Mouse (Mus musculus) embryonic facial prominence, embryonic 10.5 days (tissue): ENCODE data around the gene Crybb2. TPM values are rescaled to one million over a fixed set of nuclear protein-coding genes. Genes with fewer than 3 reads are reported as not detected.
A peak's percentile ranks its signal among the peaks of the same experiment; 100 is the strongest.

Source experiments
- DNase-seq: peaks from one replicate; pipeline ENCODE4 v3.0.0-alpha.2; 2017; ENCODE audit warnings: low spot score
- H3K27ac ChIP-seq: fragments of 300-500 bp; sonication (generic); replicated peaks from 2 replicates; pipeline ENCODE4 v1.5.1; 2016; ENCODE audit warnings: mild to moderate bottlenecking
- H3K27me3 ChIP-seq: fragments of 300-500 bp; sonication (generic); replicated peaks from 2 replicates; pipeline ENCODE4 v1.6.1; 2016; ENCODE audit warnings: low read depth, mild to moderate bottlenecking; ENCODE audit not compliant: poor library complexity, severe bottlenecking
- H3K36me3 ChIP-seq: fragments of 300-500 bp; sonication (generic); replicated peaks from 2 replicates; pipeline ENCODE4 v1.6.1; 2016; ENCODE audit warnings: mild to moderate bottlenecking, moderate library complexity
- H3K4me1 ChIP-seq: fragments of 300-500 bp; sonication (generic); 2 replicates; pipeline ENCODE4 v1.6.1; 2016
- H3K4me3 ChIP-seq: fragments of 300-500 bp; sonication (generic); 2 replicates; pipeline ENCODE4 v1.5.1; 2016; ENCODE audit warnings: mild to moderate bottlenecking, moderate library complexity
- H3K9me3 ChIP-seq: fragments of 300-500 bp; sonication (generic); 2 replicates; pipeline ENCODE4 v1.6.1; 2016; ENCODE audit warnings: mild to moderate bottlenecking
- WGBS: fragments of 180-500 bp; shearing (Covaris S2); methylation state at CpG from one replicate; pipeline ENCODE4 v1.1.7; 2016; 5-methylcytosine and 5-hydroxymethylcytosine counted together
- polyA plus RNA-seq: library from polyadenylated mRNA; unstranded; fragments of >200 nt; fragmentation: Nextera tagmentation; extraction: Ambion mirVana; gene quantifications from 2 replicates; pipeline ENCODE4 v1.2.1, GENCODE M21; 2016

The Crybb2 gene
- polyA plus RNA-seq, 1 experiment from 2014 or later: not detected

GRCm38 (mm10) chr5:113045511-113046273, 24.2 kb downstream of the Crybb2 start:
- no peaks in the 10 kb centered on the region for H3K9me3 ChIP-seq
- DNase-seq: no peak
- H3K36me3 ChIP-seq: no peaks in the 10 kb centered on the region
- WGBS: 88% methylated on average over 10 of the region's 10 CpGs
- H3K4me3 ChIP-seq: no peak overlapping the region
- H3K4me1 ChIP-seq: peaks cover 17% of the 10 kb centered on the region
- 0 out of 2 replicates have a peak overlapping the region, but pooled peaks have one; percentile 15 for H3K27ac ChIP-seq
- no peaks in the 10 kb centered on the region for H3K27me3 ChIP-seq

GRCm38 (mm10) chr5:113043531-113043930, 26.4 kb downstream of the Crybb2 start:
- H3K4me3 ChIP-seq: no peak overlapping the region
- peaks cover 20% of the 10 kb centered on the region for H3K4me1 ChIP-seq
- no peaks in the 10 kb centered on the region for H3K27me3 ChIP-seq
- no peak for DNase-seq
- H3K36me3 ChIP-seq: no peaks in the 10 kb centered on the region
- no peaks in the 10 kb centered on the region for H3K9me3 ChIP-seq
- H3K27ac ChIP-seq: no peak overlapping the region; the same call in 1 of the 2 replicates
- 92% methylated on average over 8 of the region's 8 CpGs for WGBS

- WGBS: 22% methylated on average over 5 of the region's 5 CpGs
- Histone ChIP-seq H3K9me3 (no peaks in the 10 kb centered on the region), H3K4me1 (peaks cover 22% of the 10 kb centered on the region), H3K27me3 (no peaks in the 10 kb centered on the region), H3K4me3 (no peak overlapping the region), H3K36me3 (no peaks in the 10 kb centered on the region), H3K27ac (peak overlapping the region; percentile 49)
- peak; percentile 45 for DNase-seq
These were observed 28.3 kb downstream of the Crybb2 start for GRCm38 (mm10) chr5:113041567-113042071.

GRCm38 (mm10) chr5:113040776-113041175, 29.1 kb downstream of the Crybb2 start:
- H3K27me3 ChIP-seq: no peaks in the 10 kb centered on the region
- H3K4me1 ChIP-seq: peaks cover 27% of the 10 kb centered on the region
- no peaks in the 10 kb centered on the region for H3K36me3 ChIP-seq
- H3K4me3 ChIP-seq: no peak overlapping the region
- 80% methylated on average over 6 of the region's 6 CpGs for WGBS
- no peak for DNase-seq
- H3K27ac ChIP-seq: peak overlapping the region; percentile 49
- H3K9me3 ChIP-seq: no peaks in the 10 kb centered on the region

- Histone ChIP-seq H3K4me1 (peaks cover 40% of the 10 kb centered on the region), H3K9me3 (no peaks in the 10 kb centered on the region), H3K36me3 (no peaks in the 10 kb centered on the region), H3K4me3 (no peak overlapping the region), H3K27me3 (no peaks in the 10 kb centered on the region), H3K27ac (no peak overlapping the region)
- no peak for DNase-seq
- 90% methylated on average over 6 of the region's 6 CpGs for WGBS
These were observed 31.3 kb downstream of the Crybb2 start for GRCm38 (mm10) chr5:113038601-113039000.

GRCm38 (mm10) chr5:113035094-113036047, 34.5 kb downstream of the Crybb2 start:
- DNase-seq: no peak
- Histone ChIP-seq H3K27me3 (no peaks in the 10 kb centered on the region), H3K9me3 (no peaks in the 10 kb centered on the region), H3K4me1 (peaks cover 20% of the 10 kb centered on the region), H3K36me3 (no peaks in the 10 kb centered on the region), H3K4me3 (no peak overlapping the region), H3K27ac (no peak overlapping the region; the same call in 1 of the 2 replicates)
- 68% methylated on average over 10 of the region's 10 CpGs for WGBS

GRCm38 (mm10) chr5:113031201-113031754, 38.6 kb downstream of the Crybb2 start:
- no peak for DNase-seq
- 77% methylated on average over 15 of the region's 15 CpGs for WGBS
- Histone ChIP-seq H3K27me3 (no peaks in the 10 kb centered on the region), H3K36me3 (no peaks in the 10 kb centered on the region), H3K4me3 (no peak overlapping the region), H3K4me1 (peaks cover 15% of the 10 kb centered on the region), H3K27ac (no peak overlapping the region), H3K9me3 (no peaks in the 10 kb centered on the region)

- 81% methylated on average over 3 of the region's 3 CpGs for WGBS
These were observed 39.8 kb downstream of the Crybb2 start for GRCm38 (mm10) chr5:113030082-113030481.

GRCm38 (mm10) chr5:113026706-113027105, 43.2 kb downstream of the Crybb2 start:
- Histone ChIP-seq H3K27me3 (no peaks in the 10 kb centered on the region), H3K36me3 (no peaks in the 10 kb centered on the region), H3K4me3 (no peak overlapping the region), H3K4me1 (peaks cover 28% of the 10 kb centered on the region), H3K9me3 (no peaks in the 10 kb centered on the region), H3K27ac (no peak overlapping the region)
- DNase-seq: no peak
- WGBS: 85% methylated on average over 5 of the region's 5 CpGs

More at GRCm38 (mm10) chr5:113030082-113030481, 39.8 kb downstream of the Crybb2 start:
- DNase-seq: no peak
- Histone ChIP-seq H3K27me3 (no peaks in the 10 kb centered on the region), H3K9me3 (no peaks in the 10 kb centered on the region), H3K36me3 (no peaks in the 10 kb centered on the region), H3K27ac (no peak overlapping the region), H3K4me1 (peaks cover 12% of the 10 kb centered on the region), H3K4me3 (no peak overlapping the region)

GRCm38 (mm10) chr5:113024154-113024764, 45.7 kb downstream of the Crybb2 start:
- peak overlapping the region; percentile 52 for H3K27ac ChIP-seq
- peak overlapping the region; percentile 19; the same call in 1 of the 2 replicates for H3K4me3 ChIP-seq
- no peaks in the 10 kb centered on the region for H3K27me3 ChIP-seq
- DNase-seq: peak; percentile 42
- H3K4me1 ChIP-seq: peaks cover 28% of the 10 kb centered on the region
- 45% methylated on average over 18 of the region's 18 CpGs for WGBS
- no peaks in the 10 kb centered on the region for H3K9me3 ChIP-seq
- no peaks in the 10 kb centered on the region for H3K36me3 ChIP-seq

GRCm38 (mm10) chr5:113018190-113018589, 51.7 kb downstream of the Crybb2 start:
- H3K36me3 ChIP-seq: no peaks in the 10 kb centered on the region

GRCm38 (mm10) chr5:113017004-113017403, 52.9 kb downstream of the Crybb2 start:
- no peak for DNase-seq

More at GRCm38 (mm10) chr5:113018190-113018589, 51.7 kb downstream of the Crybb2 start:
- WGBS: 70% methylated on average over 8 of the region's 8 CpGs
- Histone ChIP-seq H3K27me3 (peaks cover 32% of the 10 kb centered on the region), H3K4me3 (no peak overlapping the region), H3K27ac (no peak overlapping the region), H3K4me1 (peaks cover 29% of the 10 kb centered on the region), H3K9me3 (no peaks in the 10 kb centered on the region)
- DNase-seq: no peak

More at GRCm38 (mm10) chr5:113017004-113017403, 52.9 kb downstream of the Crybb2 start:
- H3K27me3 ChIP-seq: peaks cover 38% of the 10 kb centered on the region
- H3K4me3 ChIP-seq: no peak overlapping the region
- H3K9me3 ChIP-seq: no peaks in the 10 kb centered on the region
- H3K27ac ChIP-seq: no peak overlapping the region
- H3K36me3 ChIP-seq: no peaks in the 10 kb centered on the region
- WGBS: 98% methylated on average over 1 of the region's 1 CpGs
- H3K4me1 ChIP-seq: peaks cover 28% of the 10 kb centered on the region
